Comparison of ENCODE assay signal across 8 mouse cellular contexts in genomic region chrX:41400058-41400904, GRCm38 (mm10). TPM values are rescaled to one million over a fixed set of nuclear protein-coding genes. Genes with fewer than 3 reads are reported as not detected.
DNase-seq lines count a peak whose midpoint lies in the region; ATAC-seq and TF ChIP-seq lines count a peak whose summit lies in the region.

Gene Gria3, plus strand, starts transcription at chrX:41400854.

- H3K9ac ChIP-seq in heart, embryonic 15.5 days, result peak within 1 kb of the TSS; percentile 51
- peak within 1 kb of the TSS; percentile 29; the same call in 1 of the 2 replicates for H3K9ac ChIP-seq in stomach, embryonic 14.5 days (replicated peaks; ENCODE audit: low read depth, low read length)

- 29% methylated on average over 21 of the region's 21 CpGs for WGBS in lung, adult 2 months
- 10% methylated on average over 21 of the region's 21 CpGs for WGBS in heart, embryonic 15.5 days
- WGBS in stomach, embryonic 14.5 days, result 16% methylated on average over 21 of the region's 21 CpGs

- peak; percentile 31; the same call in 1 of the 2 replicates for ATAC-seq in heart, embryonic 15.5 days (replicated peaks; ENCODE audit: insufficient number of reproducible peaks, insufficient read depth, low FRiP score, low read depth)
- ATAC-seq in stomach, embryonic 14.5 days (ENCODE audit: insufficient number of reproducible peaks, insufficient read depth, low FRiP score, low read depth), result peak; percentile 76

- no peaks in the 10 kb centered on the region; the same call in 1 of the 2 replicates for H3K4me1 ChIP-seq in lung, adult 2 months (ENCODE audit: control insufficient read depth, insufficient read depth, low read length)
- no peaks in the 10 kb centered on the region for H3K4me1 ChIP-seq in brown adipose tissue, adult 24 weeks (ENCODE audit: control insufficient read depth, insufficient read depth, insufficient read length, low read length)
- H3K4me1 ChIP-seq in heart, embryonic 15.5 days (replicated peaks), result peaks cover 3% of the 10 kb centered on the region; the same call in 1 of the 2 replicates
- H3K4me1 ChIP-seq in megakaryocyte, embryonic 14.5 days, result peaks cover 17% of the 10 kb centered on the region
- no peaks in the 10 kb centered on the region for H3K4me1 ChIP-seq in stomach, embryonic 14.5 days (ENCODE audit: control insufficient read depth, insufficient read depth, low read length)

- peak within 1 kb of the TSS; percentile 74 for H3K4me2 ChIP-seq in heart, embryonic 15.5 days
- peak within 1 kb of the TSS; percentile 49 for H3K4me2 ChIP-seq in stomach, embryonic 14.5 days (replicated peaks; ENCODE audit: low read depth, low read length)

- no peak for TF ChIP-seq POLR2A in lung, adult 2 months (IDR thresholded peaks at IDR 0.05; ENCODE audit: borderline replicate concordance, extremely low read depth, low read depth, low read length)

- no peak for TF ChIP-seq CTCF in lung, adult 2 months (IDR thresholded peaks at IDR 0.05; ENCODE audit: insufficient read depth, low read length)

- no peak for DNase-seq in lung, adult 2 months
- DNase-seq in lung, adult 18-20 months, result no peak
- no peak for DNase-seq in layer of hippocampus, postnatal 25 days (ENCODE audit: extremely low spot score in 1 of 2, low spot score in 1 of 2)
- no peak for DNase-seq in spleen, postnatal 4 days (ENCODE audit: low spot score in 2 of 2)

- no peaks in the 10 kb centered on the region for H3K27me3 ChIP-seq in heart, embryonic 15.5 days
- H3K27me3 ChIP-seq in megakaryocyte, embryonic 14.5 days (replicated peaks), result peaks cover 33% of the 10 kb centered on the region
- no peaks in the 10 kb centered on the region for H3K27me3 ChIP-seq in stomach, embryonic 14.5 days (ENCODE audit: control insufficient read depth, insufficient read depth, low read length)

- peak within 1 kb of the TSS; percentile 31 for H3K4me3 ChIP-seq in lung, adult 2 months (replicated peaks; ENCODE audit: extremely low read depth, low read depth, low read length)
- H3K4me3 ChIP-seq in brown adipose tissue, adult 24 weeks (ENCODE audit: insufficient read depth, low read depth, low read length), result peak within 1 kb of the TSS; percentile 44
- peak within 1 kb of the TSS; percentile 53 for H3K4me3 ChIP-seq in heart, embryonic 15.5 days
- H3K4me3 ChIP-seq in megakaryocyte, embryonic 14.5 days (replicated peaks), result peak within 1 kb of the TSS; percentile 91
- H3K4me3 ChIP-seq in stomach, embryonic 14.5 days (ENCODE audit: low read depth, low read length), result peak within 1 kb of the TSS; percentile 41

- no peaks in the 10 kb centered on the region for H3K36me3 ChIP-seq in heart, embryonic 15.5 days
- no peaks in the 10 kb centered on the region for H3K36me3 ChIP-seq in megakaryocyte, embryonic 14.5 days (replicated peaks; ENCODE audit: low read length)
- H3K36me3 ChIP-seq in stomach, embryonic 14.5 days (ENCODE audit: control insufficient read depth, insufficient read depth, low read length), result no peaks in the 10 kb centered on the region

- H3K27ac ChIP-seq in brown adipose tissue, adult 24 weeks (replicated peaks; ENCODE audit: low read depth, low read length), result no peak within 1 kb of the TSS
- H3K27ac ChIP-seq in heart, embryonic 15.5 days, result peak within 1 kb of the TSS; percentile 65
- H3K27ac ChIP-seq in stomach, embryonic 14.5 days (ENCODE audit: low read length), result peak within 1 kb of the TSS; percentile 27; the same call in 1 of the 2 replicates

- H3K9me3 ChIP-seq in heart, embryonic 15.5 days (replicated peaks), result no peaks in the 10 kb centered on the region
- H3K9me3 ChIP-seq in megakaryocyte, embryonic 14.5 days, result no peaks in the 10 kb centered on the region
- no peaks in the 10 kb centered on the region for H3K9me3 ChIP-seq in stomach, embryonic 14.5 days (ENCODE audit: control insufficient read depth, low read depth, low read length)

RNA-seq across cellular contexts. Expression of gene Gria3, which starts in this region (rescaled TPM):
- 2.9 and 4.6 TPM in 2 replicates for polyA plus RNA-seq in lung, adult 2 months (2012; rRNA removed)
- 0.28 and 1.3 TPM in 2 replicates for polyA plus RNA-seq in brown adipose tissue, adult 24 weeks (2012; ENCODE audit: insufficient read depth, insufficient read length, missing spikeins)
- 6.1 and 7.7 TPM in 2 replicates for polyA plus RNA-seq in heart, embryonic 15.5 days (2015; fragmentation: Nextera tagmentation; extraction: Ambion mirVana)
- total RNA-seq in layer of hippocampus, postnatal 25 days (2021), result 100 to 1,000 TPM; 142 to 170 TPM
- polyA plus RNA-seq in megakaryocyte, embryonic 14.5 days (2012; ENCODE audit: insufficient read depth, low replicate concordance), result 0.20 TPM in 1 of 2 replicates, not detected in the other
- polyA plus RNA-seq in stomach, embryonic 14.5 days (2014; fragmentation: Nextera tagmentation; extraction: Ambion mirVana), result 13.4 and 14.0 TPM in 2 replicates

Comparison
In these comparisons a context has a peak if more than half of its experiments do, and no peak if none do; other contexts are left out.
1. H3K4me3 ChIP-seq: peak in every context shown above with its lines; median percentile 91 in megakaryocyte, embryonic 14.5 days; 53 in heart, embryonic 15.5 days; 44 in brown adipose tissue, adult 24 weeks; 41 in stomach, embryonic 14.5 days; 31 in lung, adult 2 months.